Mouse (Mus musculus) cortical plate, adult 2 months (tissue): ENCODE measurements around the gene Gpr176. TPM values are rescaled to one million over a fixed set of nuclear protein-coding genes. Genes with fewer than 3 reads are reported as not detected.

Experiments used
- H3K27ac ChIP-seq: fragments of 200-500 bp; 2 replicates; pipeline ENCODE4 v1.5.1; 2012; ENCODE audit warnings: low read length, control low read depth, inconsistent platforms; ENCODE audit not compliant: insufficient read depth
- H3K4me1 ChIP-seq: fragments of 200-500 bp; 2 replicates; pipeline ENCODE4 v1.6.1; 2011; ENCODE audit warnings: low read length; ENCODE audit not compliant: control insufficient read depth, insufficient read depth
- H3K4me3 ChIP-seq: fragments of 200-500 bp; 2 replicates; pipeline ENCODE4 v1.5.1; 2011; ENCODE audit warnings: mild to moderate bottlenecking, low read length, control low read depth; ENCODE audit not compliant: insufficient read depth
- CTCF ChIP-seq: fragments of 200-500 bp; IDR thresholded peaks from 2 replicates; pipeline ENCODE4 v1.5.1; 2011; ENCODE audit warnings: mild to moderate bottlenecking, control low read depth, low read length; ENCODE audit not compliant: insufficient read depth; ENCODE audit errors: extremely low read depth
- POLR2A ChIP-seq: fragments of 200-500 bp; IDR thresholded peaks from 2 replicates; pipeline ENCODE4 v1.6.1; 2011; ENCODE audit warnings: mild to moderate bottlenecking, low read length, control low read depth; ENCODE audit not compliant: insufficient read depth; ENCODE audit errors: extremely low read depth
- polyA plus RNA-seq: library from polyadenylated mRNA; depleted of rRNA; stranded (reverse); fragments of >200 nt; gene quantifications from 2 replicates; pipeline ENCODE4 v1.2.3, GENCODE M21; 2012

Gene Gpr176
- polyA plus RNA-seq, 1 experiment = 4.1 TPM

GRCm38 (mm10) chr2:118404336-118404735 is 31.1 kb upstream of the Gpr176 start:
- no peak overlapping the region for H3K4me3 ChIP-seq
- no peak overlapping the region for H3K27ac ChIP-seq
- no peaks in the 10 kb centered on the region for H3K4me1 ChIP-seq
- TF ChIP-seq POLR2A (no peak), CTCF (no peak)

DNA sequence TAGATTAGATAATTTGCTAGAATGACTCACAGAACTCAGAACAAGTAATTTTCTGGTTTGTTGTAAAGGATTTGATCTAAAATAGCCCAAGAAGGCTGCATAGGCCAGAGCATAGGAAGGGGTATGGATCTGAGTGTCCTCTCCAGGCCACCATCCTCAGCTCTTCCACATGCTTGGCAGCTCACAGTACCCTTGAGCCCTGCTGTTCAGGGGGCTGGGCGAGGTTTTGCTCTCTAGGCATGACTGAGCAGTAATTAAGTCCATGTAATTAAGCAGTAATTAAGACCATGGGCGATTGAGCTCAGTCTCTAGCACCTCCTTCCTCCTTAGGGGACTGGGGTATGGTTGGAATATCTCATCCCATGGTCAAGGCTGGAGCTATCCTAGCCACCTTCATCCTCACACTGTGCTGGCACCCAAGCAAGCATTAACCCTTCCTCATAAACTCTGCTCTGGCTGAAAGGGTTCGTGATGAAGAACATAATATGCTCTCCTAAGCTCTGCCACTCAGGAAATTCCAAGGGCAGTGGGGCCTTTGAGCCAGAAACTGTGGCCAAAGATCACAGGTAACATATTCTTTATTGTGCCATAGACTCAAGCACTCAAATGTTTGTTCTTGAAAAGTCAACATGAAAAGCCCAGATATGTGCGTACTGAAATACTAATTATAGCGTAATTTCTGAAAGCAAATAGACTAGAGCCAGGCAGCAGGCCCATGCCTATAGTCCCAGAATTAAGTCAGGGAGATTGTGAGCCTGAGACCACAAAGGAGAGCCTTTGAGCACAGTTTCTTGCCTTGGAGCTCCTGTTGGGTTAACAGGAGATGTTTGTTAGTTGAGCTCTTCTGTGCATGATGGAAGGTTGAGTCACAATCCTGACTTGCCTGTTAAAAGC is 28.9 kb upstream of the Gpr176 start:
- Histone ChIP-seq H3K4me3 (no peak overlapping the region), H3K4me1 (no peaks in the 10 kb centered on the region), H3K27ac (no peak overlapping the region)
- TF ChIP-seq CTCF = no peak
- TF ChIP-seq POLR2A = no peak

DNA sequence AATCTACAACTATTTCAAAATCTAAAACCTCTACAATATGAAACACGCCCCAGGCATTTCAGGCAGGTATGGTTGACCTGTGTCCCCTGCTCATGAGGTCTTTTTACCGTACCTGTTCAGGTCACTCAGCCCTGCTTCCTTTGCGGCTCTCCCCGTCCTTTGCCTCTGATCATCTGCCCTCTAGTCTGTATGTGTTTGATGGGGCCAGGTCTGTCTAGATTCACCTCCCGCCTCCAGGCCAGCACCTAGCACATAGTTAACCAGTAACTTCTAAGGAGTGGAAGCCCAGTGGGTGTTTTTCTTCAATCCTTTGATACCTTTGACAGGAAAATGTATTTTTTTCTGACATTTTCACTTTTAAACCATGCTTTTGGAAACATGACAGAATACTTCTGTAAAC is 26.5 kb upstream of the Gpr176 start:
- no peaks in the 10 kb centered on the region for H3K4me1 ChIP-seq
- TF ChIP-seq CTCF (no peak), POLR2A (no peak)
- H3K27ac ChIP-seq = no peak overlapping the region
- no peak overlapping the region for H3K4me3 ChIP-seq

DNA sequence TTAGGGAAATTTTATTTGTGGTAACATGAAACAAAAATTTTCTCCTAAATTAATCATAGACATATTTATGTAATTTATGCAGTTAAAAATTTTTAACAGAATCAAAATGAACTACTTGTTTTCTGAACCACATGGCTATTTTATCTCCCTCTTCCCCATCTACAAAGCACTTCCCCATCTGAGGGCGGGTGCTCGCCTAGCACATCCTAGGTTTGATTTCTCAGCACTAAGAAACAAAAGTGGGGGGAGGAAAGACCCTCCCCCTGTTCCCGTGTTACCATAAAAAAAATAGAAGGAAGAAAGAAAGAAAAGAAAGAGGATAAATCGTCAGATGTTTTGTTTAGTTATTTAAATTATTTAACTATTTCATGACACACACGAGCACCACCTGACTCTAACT is 18.0 kb upstream of the Gpr176 start:
- TF ChIP-seq POLR2A (no peak), CTCF (no peak)
- no peak overlapping the region for H3K27ac ChIP-seq
- peaks cover 2% of the 10 kb centered on the region; the same call in 1 of the 2 replicates for H3K4me1 ChIP-seq
- no peak overlapping the region for H3K4me3 ChIP-seq

- TF ChIP-seq POLR2A (no peak), CTCF (no peak)
- Histone ChIP-seq H3K27ac (no peak overlapping the region), H3K4me3 (no peak overlapping the region; the same call in 1 of the 2 replicates), H3K4me1 (peaks cover 2% of the 10 kb centered on the region; the same call in 1 of the 2 replicates)
Observed at GRCm38 (mm10) chr2:118390072-118390471, 16.9 kb upstream of the Gpr176 start.

DNA sequence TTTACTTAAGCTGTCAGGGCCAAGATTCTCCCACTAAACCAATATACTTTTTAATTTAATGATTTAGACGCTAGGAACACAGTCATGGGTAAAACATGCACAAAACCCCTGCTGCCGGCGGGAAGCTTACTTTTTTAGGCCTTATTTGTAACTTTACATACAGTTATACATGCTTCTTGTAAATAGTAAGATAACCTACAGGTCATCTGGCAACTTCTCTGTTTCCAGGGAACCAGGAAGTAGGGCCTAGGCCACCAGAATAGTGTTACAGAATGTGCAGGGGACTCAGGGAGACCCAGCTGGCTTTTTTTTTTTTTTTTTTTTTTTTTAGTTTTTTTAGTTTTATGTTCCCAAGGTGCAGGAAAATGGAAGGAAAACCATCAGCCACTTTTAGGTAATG is 16.4 kb upstream of the Gpr176 start:
- H3K4me1 ChIP-seq = peaks cover 2% of the 10 kb centered on the region; the same call in 1 of the 2 replicates
- H3K27ac ChIP-seq = no peak overlapping the region
- no peak overlapping the region; the same call in 1 of the 2 replicates for H3K4me3 ChIP-seq
- TF ChIP-seq POLR2A = no peak
- TF ChIP-seq CTCF = no peak

DNA sequence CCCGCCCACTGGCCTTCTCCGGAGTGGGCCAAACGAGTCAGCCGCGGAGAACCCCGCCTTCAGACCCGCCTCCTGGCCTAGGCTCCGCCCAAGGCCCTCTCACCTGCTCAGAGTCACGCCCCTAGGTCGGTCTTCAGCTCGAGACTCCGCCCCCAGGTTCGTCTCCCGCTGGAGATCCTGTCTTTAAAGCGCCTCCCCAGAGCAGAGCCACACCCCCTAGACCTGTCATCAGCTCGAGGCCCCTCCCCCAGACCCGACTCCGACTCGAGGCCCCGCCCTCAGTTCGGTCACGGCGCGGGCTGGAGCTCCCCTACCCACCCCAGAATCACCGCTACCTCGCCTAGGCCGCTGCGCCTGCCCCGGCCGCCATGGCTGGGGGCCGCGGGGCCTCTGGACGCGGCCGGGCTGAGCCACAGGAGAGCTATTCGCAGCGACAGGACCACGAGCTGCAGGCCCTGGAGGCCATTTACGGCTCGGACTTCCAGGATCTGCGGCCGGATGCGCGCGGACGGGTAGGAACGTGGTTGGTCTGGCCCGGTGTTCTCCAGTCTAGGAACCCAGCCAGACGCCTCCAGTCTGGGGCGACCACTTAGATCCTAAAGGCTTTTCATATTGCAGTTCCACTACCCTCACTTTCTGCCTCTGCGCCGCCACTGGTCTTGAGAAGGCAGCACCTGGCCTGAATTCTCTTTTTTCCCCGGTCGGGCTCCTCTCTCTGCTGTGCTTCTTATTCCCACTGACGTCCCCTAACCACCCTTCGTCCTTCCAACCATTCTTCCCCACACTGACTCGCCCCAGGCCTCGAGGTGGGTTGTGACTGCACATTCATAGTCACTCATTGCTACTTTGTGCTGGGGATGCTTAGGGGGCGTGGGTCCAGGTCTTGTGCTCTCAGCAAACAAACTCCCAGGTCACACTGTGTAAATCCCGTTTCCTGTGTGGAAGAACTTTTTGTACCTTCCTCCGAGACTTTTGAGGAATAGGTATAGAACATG is 15.4 kb upstream of the Gpr176 start, which contains the start of gene Eif2ak4:
Gene Eif2ak4 (plus strand): TSS at position 278 of the 995 bp plus-strand sequence.
- Histone ChIP-seq H3K27ac (peak within 1 kb of the TSS; percentile 75), H3K4me1 (peaks cover 2% of the 10 kb centered on the region; the same call in 1 of the 2 replicates), H3K4me3 (peak within 1 kb of the TSS; percentile 76)
- peak; percentile 39; the same call in 1 of the 2 replicates for TF ChIP-seq POLR2A
- no peak for TF ChIP-seq CTCF

DNA sequence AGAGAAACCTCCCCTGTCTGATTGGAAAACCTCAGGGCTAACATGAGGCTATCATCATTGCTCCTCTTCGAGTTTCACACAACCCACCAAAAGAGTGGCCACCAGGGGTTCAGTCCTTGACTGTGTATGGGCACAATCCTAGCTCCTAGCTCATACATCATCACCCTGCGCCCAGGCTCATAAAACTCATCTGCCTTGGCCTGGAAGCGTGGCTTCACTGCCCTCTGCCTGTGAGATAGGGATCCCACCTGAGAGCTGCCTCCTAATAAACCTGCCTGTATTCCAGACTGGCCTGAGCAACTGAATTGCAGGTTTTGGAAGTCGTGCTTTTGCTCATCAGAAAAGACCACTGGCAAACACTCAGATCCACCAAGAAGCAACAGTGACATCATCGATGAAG is 10.2 kb upstream of the Gpr176 start:
- no peak overlapping the region for H3K27ac ChIP-seq
- H3K4me1 ChIP-seq = no peaks in the 10 kb centered on the region
- TF ChIP-seq CTCF (0 out of 2 replicates have a peak, but pooled peaks have one; percentile 13), POLR2A (no peak)
- H3K4me3 ChIP-seq = no peak overlapping the region

DNA sequence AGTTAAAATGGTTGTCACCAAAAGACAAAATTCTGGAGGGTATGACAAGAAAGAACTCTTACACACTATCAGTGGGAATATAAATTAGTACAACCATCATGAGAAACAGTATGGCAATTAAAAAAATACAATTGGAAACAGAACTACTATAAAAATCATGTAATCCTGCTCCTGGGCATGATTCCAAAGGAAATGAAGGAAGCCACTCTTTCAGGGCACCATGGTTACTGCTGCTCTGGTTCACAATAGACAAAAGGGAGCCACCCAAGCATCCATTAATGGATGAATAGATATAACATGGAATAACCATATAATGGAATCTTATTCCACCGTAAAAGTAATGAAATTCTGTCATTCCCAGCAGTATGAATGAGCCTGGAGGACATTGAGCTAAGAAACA is 6.5 kb upstream of the Gpr176 start:
- TF ChIP-seq CTCF (no peak), POLR2A (no peak)
- Histone ChIP-seq H3K4me1 (no peaks in the 10 kb centered on the region), H3K27ac (no peak overlapping the region), H3K4me3 (no peak overlapping the region)
